Mouse (Mus musculus) cerebellum, adult (tissue): Measurements from ENCODE around the gene Tns1.

ENCODE experiments used
- ATAC-seq: cut with Nextera tagmentation; 2 replicates; pipeline ENCODE4 v1.9.2; 2017; ENCODE audit warnings: mild to moderate bottlenecking, moderate library complexity, mixed read lengths; ENCODE audit not compliant: insufficient number of reproducible peaks, low FRiP score, low TSS enrichment

The Tns1 gene

DNA sequence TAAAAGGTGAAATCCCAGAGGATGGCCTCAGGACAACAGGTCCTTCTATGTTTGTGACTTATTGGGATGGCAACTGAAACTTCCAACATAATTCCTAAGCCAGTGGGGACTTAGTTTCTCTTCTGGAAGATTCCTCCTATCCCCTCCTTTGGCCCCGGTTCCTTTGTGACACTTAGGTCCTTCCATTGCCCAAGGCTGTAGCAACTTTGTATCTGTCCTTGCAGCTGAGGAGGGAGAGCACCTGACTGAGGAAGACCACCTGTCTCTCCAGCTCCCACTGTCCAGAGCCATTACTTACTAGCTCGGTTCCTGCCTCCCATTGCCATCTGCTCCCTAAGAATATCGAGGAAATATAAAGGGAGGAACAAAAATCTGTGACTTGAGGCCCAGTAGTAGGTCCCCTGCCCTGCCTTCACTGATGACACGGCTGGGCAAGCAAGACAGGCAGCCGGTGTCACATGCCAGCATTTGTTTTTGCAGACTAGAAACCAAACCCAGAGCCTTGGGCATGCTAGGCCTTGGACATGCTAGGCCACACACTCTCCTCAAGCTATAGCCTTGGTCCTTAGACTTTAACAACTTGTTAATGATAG is 160.0 kb downstream of the Tns1 start:
- ATAC-seq, result no peak

DNA sequence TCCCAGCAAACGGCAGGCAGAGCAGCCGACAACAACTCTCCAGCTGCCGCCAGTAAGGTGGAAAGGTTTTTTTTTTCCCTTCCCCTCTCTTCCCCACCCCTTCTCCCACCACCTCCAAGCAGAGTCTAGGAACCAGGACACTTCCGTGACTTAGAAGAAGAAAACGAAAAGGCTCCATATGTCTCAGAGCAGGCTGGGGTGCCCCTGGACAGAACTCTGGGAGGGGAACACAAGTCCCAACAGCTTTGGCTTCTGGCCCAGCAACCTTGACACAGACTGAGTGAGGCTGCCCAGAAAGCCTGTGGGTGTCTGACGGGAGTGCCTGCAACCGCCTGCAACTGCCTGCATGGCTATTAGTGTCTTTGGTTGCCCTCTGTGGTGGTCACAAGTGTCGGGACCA is 160.6 kb downstream of the Tns1 start:
- no peak for ATAC-seq

DNA sequence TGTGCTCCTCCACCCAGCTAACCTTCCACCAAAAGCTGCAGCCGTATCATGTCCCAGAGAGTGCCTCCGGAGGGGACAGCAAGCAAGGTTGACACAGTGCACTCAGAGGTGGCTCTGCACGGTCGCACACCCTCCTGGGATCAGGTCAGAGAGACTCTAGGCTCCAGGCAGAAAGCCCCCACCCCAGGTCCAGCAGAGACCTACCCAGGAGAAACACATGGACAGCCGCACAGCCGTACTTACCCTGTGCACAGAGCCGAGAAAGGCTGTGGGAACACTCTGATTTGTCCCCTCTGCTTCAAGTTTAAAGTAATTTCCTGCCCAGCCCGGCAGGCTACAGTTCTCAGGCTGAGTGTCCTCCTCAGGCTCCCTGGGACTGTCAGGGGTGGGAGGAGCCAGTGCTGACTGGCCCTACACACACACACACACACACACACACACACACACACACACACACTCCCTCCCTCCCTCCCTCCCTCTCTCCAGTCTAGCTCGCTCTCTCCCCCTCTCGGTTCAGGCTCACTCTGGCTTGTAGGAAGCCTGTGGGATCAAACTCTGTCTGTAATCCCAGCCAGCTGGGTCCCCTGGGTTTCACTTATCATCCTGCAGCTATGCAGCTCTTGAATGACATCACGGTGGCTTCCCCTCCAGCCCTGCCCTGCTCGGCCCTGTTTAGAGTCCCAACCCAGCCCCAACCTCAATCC is 161.4 kb downstream of the Tns1 start:
- ATAC-seq, result peak; percentile 12; the same call in 1 of the 2 replicates

DNA sequence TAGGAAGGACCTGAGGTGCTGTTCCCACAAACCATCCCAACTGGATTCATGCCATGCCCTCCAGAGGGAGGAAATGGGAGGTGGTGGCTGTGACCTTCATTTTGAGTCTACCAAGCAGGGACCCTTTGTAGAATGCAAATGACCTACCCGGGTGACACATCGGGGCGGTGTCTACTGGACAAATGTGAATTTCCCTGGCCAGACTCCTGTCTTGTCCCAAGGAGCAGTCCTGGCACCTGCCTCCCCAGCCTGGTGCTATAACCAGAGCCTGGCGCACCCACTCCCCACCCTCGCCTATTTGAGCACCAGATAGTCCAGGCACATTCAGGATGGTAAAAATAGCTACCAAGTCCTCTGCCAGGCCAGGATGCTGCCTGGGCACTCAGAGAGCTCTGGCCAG is 162.2 kb downstream of the Tns1 start:
- ATAC-seq, result no peak

GRCm38 (mm10) chr1:73959758-73960157 is 164.5 kb downstream of the Tns1 start:
- ATAC-seq, result no peak

DNA sequence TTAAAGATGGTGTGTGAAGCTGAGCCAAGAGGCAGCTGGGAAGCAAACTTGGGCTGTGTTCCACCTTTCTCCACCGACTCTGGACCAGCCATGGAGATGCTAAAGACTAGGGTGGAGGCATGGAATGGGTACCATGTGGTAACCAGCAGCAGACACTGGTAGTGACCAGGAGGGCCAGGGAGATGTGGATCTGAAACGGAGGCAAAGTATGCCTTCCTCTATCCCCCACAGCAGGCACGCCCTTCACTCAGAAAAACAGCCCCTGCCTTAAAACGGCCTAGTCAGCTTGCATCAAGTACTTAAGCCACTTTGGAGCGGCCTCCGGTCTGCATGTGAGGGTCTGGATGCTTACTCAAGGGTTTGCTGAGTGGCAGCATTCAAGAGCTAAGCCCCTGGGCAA is 164.9 kb downstream of the Tns1 start:
- no peak for ATAC-seq

GRCm38 (mm10) chr1:73958210-73958983 is 165.9 kb downstream of the Tns1 start:
- ATAC-seq, result no peak

GRCm38 (mm10) chr1:73957428-73957827 is 166.8 kb downstream of the Tns1 start:
- no peak for ATAC-seq

DNA sequence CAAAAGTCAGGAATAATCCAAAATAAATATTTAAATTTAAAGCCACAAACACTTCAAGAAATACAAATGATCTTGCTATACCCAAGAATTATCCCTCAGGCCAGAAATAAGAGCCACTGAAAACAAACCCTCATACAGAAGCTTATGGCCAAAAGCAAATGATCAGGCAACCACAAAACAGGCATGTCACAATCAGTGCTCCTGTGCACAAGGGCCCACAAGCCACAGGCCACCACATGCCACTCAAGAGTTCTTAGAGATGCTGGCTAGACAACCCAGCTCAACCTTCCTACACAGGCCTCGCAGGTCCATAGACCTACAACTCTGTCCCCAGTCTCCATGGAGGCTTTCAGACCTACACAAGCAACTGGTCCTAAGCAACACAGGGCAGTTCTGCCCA is 167.9 kb downstream of the Tns1 start:
- ATAC-seq, result no peak

DNA sequence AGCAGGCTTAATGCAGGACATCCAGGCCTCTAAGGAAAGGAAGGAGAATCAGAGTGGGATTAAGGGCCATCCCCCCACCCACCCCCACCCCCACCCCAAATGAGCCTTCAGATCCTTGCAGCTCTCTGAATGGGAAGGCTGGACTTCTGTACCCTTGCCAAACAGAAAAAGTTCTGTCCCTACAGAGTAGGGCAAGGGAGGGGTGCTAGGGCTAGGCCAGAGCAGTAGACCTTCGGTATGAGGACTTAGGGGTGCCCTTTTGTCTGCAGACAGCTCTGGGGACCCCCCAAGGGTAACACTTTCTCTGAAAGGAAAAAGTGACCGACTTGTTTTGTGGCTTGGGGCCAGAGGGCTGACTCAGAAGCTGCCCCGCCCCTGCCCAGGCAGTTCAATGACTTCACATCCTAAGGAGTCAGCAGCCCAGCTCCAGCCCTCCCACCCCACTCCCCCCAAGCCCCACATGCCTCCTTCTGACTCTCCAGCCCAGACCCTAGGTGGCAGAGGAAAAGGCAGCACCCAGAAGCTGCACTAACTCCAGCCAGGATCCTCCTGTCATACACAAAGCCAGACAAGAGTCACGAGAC is 168.9 kb downstream of the Tns1 start:
- ATAC-seq, result no peak

DNA sequence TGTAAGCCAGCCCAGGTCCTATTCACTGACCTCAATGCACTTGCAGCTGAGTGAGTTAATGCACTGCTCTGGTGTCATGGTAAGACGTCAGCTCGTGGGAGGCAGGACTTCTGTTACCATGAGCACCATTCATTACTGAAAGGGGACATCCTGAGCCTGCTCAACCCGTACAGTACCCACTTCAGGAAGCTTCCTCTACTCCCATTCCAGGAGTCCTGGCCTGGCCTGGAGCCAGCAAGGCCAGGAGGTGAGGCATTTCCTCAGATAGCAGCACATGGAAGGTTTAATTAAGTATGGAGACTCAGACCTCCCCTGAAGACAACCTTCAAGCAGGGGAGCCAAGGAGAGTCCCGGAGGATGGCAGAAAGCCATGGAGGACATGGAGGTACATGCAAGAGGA is 169.6 kb downstream of the Tns1 start:
- ATAC-seq, result no peak

DNA sequence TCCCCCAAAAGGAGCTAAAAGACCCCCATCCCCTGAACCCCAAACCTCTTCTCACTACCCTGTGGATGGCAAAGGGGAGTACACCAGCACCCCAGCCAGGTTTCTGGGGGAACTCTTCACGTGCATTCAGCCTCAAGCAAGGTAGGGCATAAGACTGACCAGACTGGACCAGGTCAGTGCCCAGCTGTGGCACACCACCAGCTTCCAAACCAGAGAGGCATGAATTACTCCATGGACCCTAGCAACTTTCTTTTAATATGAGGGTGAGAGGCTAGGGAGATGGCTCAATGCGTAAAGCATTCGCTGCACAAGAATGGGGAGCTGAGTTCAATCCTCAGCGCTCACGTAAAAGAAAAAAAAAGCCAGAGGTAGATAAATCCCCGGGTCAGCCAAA is 170.2 kb downstream of the Tns1 start:
- no peak for ATAC-seq

- ATAC-seq, result no peak
Observed at GRCm38 (mm10) chr1:73953317-73954014, 170.8 kb downstream of the Tns1 start.

- no peak for ATAC-seq
Observed at GRCm38 (mm10) chr1:73952598-73952997, 171.7 kb downstream of the Tns1 start.

- ATAC-seq, result no peak
Observed at GRCm38 (mm10) chr1:73951178-73951577, 173.1 kb downstream of the Tns1 start.

DNA sequence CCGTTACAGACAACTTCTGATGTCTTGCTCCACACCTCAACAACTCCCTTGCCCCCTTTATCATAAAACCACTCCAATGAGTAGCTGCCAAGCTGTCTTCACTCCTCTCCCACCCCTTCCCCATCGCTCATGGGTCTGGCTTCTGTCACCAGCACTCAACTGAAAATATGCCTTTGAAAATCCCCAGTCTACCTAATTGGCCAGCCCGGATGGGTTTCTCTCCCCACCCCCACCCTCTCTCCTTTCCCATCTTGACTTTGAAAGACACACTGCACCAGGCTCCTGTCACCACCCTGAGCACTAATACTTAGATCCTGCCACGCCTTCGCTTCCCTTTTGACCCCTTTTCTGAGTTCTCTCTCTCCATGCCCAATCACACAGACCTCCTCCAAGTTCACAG is 175.5 kb downstream of the Tns1 start:
- ATAC-seq, result no peak

- ATAC-seq, result no peak
Observed at GRCm38 (mm10) chr1:73947525-73948304, 176.5 kb downstream of the Tns1 start.

DNA sequence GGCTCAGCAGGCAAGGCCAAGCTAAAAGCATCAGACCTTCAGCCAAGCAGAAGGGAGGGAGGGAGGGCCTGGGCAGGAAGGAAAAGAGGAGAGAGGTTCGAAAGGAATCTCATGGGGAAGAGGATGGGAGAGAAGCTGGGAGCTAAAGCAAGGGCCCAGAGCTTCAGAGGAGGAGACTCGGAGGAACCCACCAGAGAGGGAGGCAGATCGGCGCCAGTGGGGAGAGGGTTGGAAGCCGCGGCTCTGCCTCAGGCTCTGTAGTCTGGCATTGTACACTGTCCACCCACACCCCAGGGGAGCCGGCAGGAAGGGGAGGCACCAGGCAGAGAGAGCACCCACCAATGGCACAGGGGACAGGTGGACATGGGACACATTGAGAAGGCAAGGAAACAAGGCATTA is 177.5 kb downstream of the Tns1 start:
- ATAC-seq, result no peak

GRCm38 (mm10) chr1:73944393-73944792 is 179.9 kb downstream of the Tns1 start:
- peak; percentile 54; the same call in 1 of the 2 replicates for ATAC-seq
